Mouse (Mus musculus): Measurements from ENCODE around the gene Dand5. TPM values are rescaled to one million over a fixed set of nuclear protein-coding genes. Genes with fewer than 3 reads are reported as not detected.

Gene Dand5
- polyA plus RNA-seq, 1 experiment from 2014 or later, result 6.3 TPM

- no peak overlapping the region for H3K27ac ChIP-seq
- 4% methylated on average over 5 of the region's 5 CpGs for WGBS
- no peak overlapping the region for H3K4me3 ChIP-seq (replicated peaks)
- H3K9me3 ChIP-seq, result no peaks in the 10 kb centered on the region
- peaks cover 20% of the 10 kb centered on the region for H3K27me3 ChIP-seq (replicated peaks)
- no peak overlapping the region for H3K4me2 ChIP-seq
- no peak for ATAC-seq (ENCODE audit: insufficient read depth, low FRiP score, low read depth)
- 0 out of 2 replicates have a peak, but pooled peaks cover 8% of the 10 kb centered on the region for H3K4me1 ChIP-seq
- no peaks in the 10 kb centered on the region for H3K36me3 ChIP-seq
- no peak overlapping the region for H3K9ac ChIP-seq
Measured at GRCm38 (mm10) chr8:84813059-84813458, 9.6 kb downstream of the Dand5 start.

DNA sequence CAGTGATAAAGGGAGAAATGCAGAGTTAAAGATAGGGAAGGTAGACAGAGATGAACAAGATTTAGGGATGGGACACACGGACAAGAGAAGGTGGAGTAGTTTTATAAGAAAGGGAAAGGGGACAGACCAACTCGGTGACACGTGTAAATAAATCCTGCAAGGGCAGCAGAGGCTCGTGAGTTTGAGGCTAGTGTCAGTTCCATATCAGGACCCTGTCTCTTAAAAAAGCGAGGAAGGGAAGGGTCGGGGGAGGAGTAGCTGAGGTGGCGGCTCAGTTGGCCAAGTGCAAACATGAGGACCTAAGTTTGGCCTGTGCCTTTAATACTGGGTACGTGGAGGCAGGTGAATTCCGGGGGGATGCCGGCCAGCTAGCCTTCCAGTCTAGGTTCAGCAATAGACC lies 11.3 kb downstream of the Dand5 start:
- no peak overlapping the region for H3K9ac ChIP-seq
- no peak for ATAC-seq (ENCODE audit: insufficient read depth, low FRiP score, low read depth)
- H3K4me3 ChIP-seq (replicated peaks), result peak overlapping the region; percentile 32
- no peaks in the 10 kb centered on the region for H3K36me3 ChIP-seq
- H3K4me1 ChIP-seq, result 0 out of 2 replicates have a peak, but pooled peaks cover 8% of the 10 kb centered on the region
- no peaks in the 10 kb centered on the region for H3K9me3 ChIP-seq
- WGBS, result 27% methylated on average over 10 of the region's 10 CpGs
- peaks cover 25% of the 10 kb centered on the region for H3K27me3 ChIP-seq (replicated peaks)
- H3K27ac ChIP-seq, result no peak overlapping the region
- H3K4me2 ChIP-seq, result peak overlapping the region; percentile 57

GRCm38 (mm10) chr8:84810896-84811295 lies 11.7 kb downstream of the Dand5 start:
- H3K4me1 ChIP-seq, result 0 out of 2 replicates have a peak, but pooled peaks cover 8% of the 10 kb centered on the region
- no peak overlapping the region for H3K27ac ChIP-seq
- H3K36me3 ChIP-seq, result no peaks in the 10 kb centered on the region
- no peak overlapping the region for H3K9ac ChIP-seq
- no peaks in the 10 kb centered on the region for H3K9me3 ChIP-seq
- H3K4me3 ChIP-seq (replicated peaks), result peak overlapping the region; percentile 32
- under 1% methylated on average over 32 of the region's 32 CpGs for WGBS
- peaks cover 25% of the 10 kb centered on the region for H3K27me3 ChIP-seq (replicated peaks)
- peak overlapping the region; percentile 57 for H3K4me2 ChIP-seq
- ATAC-seq (ENCODE audit: insufficient read depth, low FRiP score, low read depth), result peak; percentile 82

DNA sequence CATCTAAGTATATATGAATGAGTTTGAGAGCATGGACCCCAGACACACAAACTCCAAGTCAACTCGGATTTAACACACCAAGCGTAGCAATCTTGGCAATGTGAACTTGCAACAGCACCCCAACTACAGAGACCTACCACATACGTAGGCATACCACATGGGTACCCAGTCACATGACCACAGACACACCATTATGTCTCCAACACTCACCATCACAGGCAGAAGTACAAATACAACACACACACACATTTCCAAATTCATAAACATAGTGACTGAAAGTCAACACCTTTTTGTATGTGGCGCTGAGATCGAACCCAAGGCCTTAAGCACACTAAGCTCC lies 12.7 kb downstream of the Dand5 start:
- no peaks in the 10 kb centered on the region for H3K9me3 ChIP-seq
- no peak overlapping the region for H3K27ac ChIP-seq
- H3K4me1 ChIP-seq, result 0 out of 2 replicates have a peak, but pooled peaks cover 4% of the 10 kb centered on the region
- no peak overlapping the region for H3K4me2 ChIP-seq
- no peak for ATAC-seq (ENCODE audit: insufficient read depth, low FRiP score, low read depth)
- WGBS, result 85% methylated on average over 5 of the region's 5 CpGs
- H3K9ac ChIP-seq, result no peak overlapping the region
- H3K36me3 ChIP-seq, result no peaks in the 10 kb centered on the region
- peaks cover 27% of the 10 kb centered on the region for H3K27me3 ChIP-seq (replicated peaks)
- H3K4me3 ChIP-seq (replicated peaks), result no peak overlapping the region

- 0 out of 2 replicates have a peak, but pooled peaks cover 4% of the 10 kb centered on the region for H3K4me1 ChIP-seq
- no peak overlapping the region for H3K9ac ChIP-seq
- no peak overlapping the region for H3K4me2 ChIP-seq
- 58% methylated on average over 12 of the region's 12 CpGs for WGBS
- peaks cover 33% of the 10 kb centered on the region for H3K27me3 ChIP-seq (replicated peaks)
- no peaks in the 10 kb centered on the region for H3K9me3 ChIP-seq
- ATAC-seq (ENCODE audit: insufficient read depth, low FRiP score, low read depth), result no peak
- no peaks in the 10 kb centered on the region for H3K36me3 ChIP-seq
- H3K4me3 ChIP-seq (replicated peaks), result no peak overlapping the region
- H3K27ac ChIP-seq, result no peak overlapping the region
Measured at GRCm38 (mm10) chr8:84809109-84809940, 13.3 kb downstream of the Dand5 start.

DNA sequence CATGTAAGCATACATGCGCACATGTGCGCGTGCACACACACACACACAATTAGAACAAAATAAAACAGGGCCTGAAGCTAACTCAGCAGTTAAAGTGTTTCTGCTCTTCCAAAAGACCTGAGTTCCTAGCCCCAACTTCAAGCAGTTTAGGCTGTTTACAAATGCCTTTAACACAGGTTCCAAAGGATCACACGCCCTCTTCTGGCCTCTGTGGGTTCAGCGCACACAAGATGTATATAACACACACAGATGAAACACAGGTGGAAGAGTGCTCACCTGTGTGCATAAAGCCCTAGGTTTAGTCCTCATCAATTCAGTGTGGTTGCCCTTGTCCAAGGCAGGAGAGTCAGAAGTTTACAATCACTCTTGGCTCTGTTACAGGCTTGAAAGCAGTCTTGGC lies 16.6 kb downstream of the Dand5 start:
- no peak overlapping the region for H3K4me2 ChIP-seq
- H3K36me3 ChIP-seq, result no peaks in the 10 kb centered on the region
- no peaks in the 10 kb centered on the region for H3K9me3 ChIP-seq
- H3K4me3 ChIP-seq (replicated peaks), result no peak overlapping the region
- H3K27ac ChIP-seq, result no peak overlapping the region
- peaks cover 7% of the 10 kb centered on the region; the same call in 1 of the 2 replicates for H3K4me1 ChIP-seq
- WGBS, result 95% methylated on average over 5 of the region's 5 CpGs
- H3K9ac ChIP-seq, result no peak overlapping the region
- ATAC-seq (ENCODE audit: insufficient read depth, low FRiP score, low read depth), result no peak
- peaks cover 30% of the 10 kb centered on the region for H3K27me3 ChIP-seq (replicated peaks)

GRCm38 (mm10) chr8:84799999-84800831 lies 22.4 kb downstream of the Dand5 start, which contains the start of gene Nfix:
Gene Nfix (minus strand): TSS chr8:84800344.
- ATAC-seq (ENCODE audit: insufficient read depth, low FRiP score, low read depth), result peak; percentile 40
- Histone ChIP-seq H3K4me1 (peaks cover 26% of the 10 kb centered on the region), H3K27ac (peak within 1 kb of the TSS; percentile 84), H3K9ac (peak within 1 kb of the TSS; percentile 95), H3K4me2 (peak within 1 kb of the TSS; percentile 82), H3K36me3 (0 out of 2 replicates have a peak, but pooled peaks cover 5% of the 10 kb centered on the region), H3K27me3 (replicated peaks) (peaks cover 34% of the 10 kb centered on the region; the same call in 1 of the 2 replicates), H3K4me3 (replicated peaks) (peak within 1 kb of the TSS; percentile 79), H3K9me3 (no peaks in the 10 kb centered on the region)
- whole genome bisulfite sequencing, result 1% methylated on average over 83 of the region's 125 CpGs

DNA sequence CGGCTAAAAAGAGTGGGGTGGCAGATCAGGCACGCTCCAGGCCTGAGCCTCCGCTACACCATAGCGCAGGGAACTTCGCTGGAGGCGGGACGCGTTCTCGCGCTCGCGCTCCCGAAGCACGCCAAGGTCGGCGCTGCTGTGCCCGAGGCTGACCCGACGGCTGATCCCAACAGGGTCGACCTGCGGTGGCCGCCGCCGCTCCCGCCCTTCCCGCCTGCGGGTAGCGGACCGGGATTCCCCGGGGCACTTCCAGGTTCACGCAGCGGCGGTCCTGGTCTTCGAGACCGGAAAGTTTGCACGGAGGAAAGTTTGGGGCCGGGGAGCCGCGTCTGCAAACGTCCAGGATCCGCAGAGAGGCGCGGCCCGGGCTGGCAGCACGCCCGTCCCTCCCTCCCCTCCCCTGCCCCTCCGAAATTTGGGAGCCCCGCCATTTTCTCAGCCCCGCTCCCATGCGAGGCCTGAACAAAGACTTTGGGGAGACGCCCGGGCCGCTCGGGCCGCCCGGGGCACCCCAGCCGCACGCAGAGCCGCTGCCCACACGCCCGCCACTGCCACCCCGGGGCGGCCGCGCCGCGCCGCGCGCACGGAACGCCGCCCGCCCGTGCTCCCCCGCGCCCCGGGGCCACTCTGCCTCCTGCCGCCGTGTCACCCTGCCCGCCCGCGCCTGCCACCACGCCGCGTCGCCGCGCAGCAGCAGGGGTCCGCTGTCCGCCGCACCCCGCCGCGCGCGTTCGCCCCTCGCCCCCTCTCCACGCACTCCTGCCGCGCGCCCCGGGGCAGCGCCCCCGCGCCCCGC lies 23.3 kb downstream of the Dand5 start:
- Histone ChIP-seq H3K9ac (peak overlapping the region; percentile 95), H3K27ac (peak overlapping the region; percentile 84), H3K36me3 (0 out of 2 replicates have a peak, but pooled peaks cover 5% of the 10 kb centered on the region), H3K4me3 (replicated peaks) (peak overlapping the region; percentile 79), H3K27me3 (replicated peaks) (peaks cover 26% of the 10 kb centered on the region; the same call in 1 of the 2 replicates), H3K4me2 (peak overlapping the region; percentile 82), H3K4me1 (peaks cover 35% of the 10 kb centered on the region), H3K9me3 (no peaks in the 10 kb centered on the region)
- ATAC-seq (ENCODE audit: insufficient read depth, low FRiP score, low read depth), result 0 out of 2 replicates have a peak, but pooled peaks have one; percentile 12
- WGBS, result under 1% methylated on average over 94 of the region's 108 CpGs

- Histone ChIP-seq H3K9me3 (no peaks in the 10 kb centered on the region), H3K36me3 (0 out of 2 replicates have a peak, but pooled peaks cover 5% of the 10 kb centered on the region), H3K27ac (peak overlapping the region; percentile 84), H3K4me2 (peak overlapping the region; percentile 82), H3K27me3 (replicated peaks) (peaks cover 25% of the 10 kb centered on the region; the same call in 1 of the 2 replicates), H3K9ac (peak overlapping the region; percentile 95), H3K4me1 (peaks cover 42% of the 10 kb centered on the region), H3K4me3 (replicated peaks) (peak overlapping the region; percentile 79)
- WGBS, result 66% methylated on average over 10 of the region's 10 CpGs
- ATAC-seq (ENCODE audit: insufficient read depth, low FRiP score, low read depth), result no peak
Measured at GRCm38 (mm10) chr8:84798446-84799135, 24.0 kb downstream of the Dand5 start.

- ATAC-seq (ENCODE audit: insufficient read depth, low FRiP score, low read depth), result no peak
- Histone ChIP-seq H3K36me3 (0 out of 2 replicates have a peak, but pooled peaks cover 5% of the 10 kb centered on the region), H3K27me3 (replicated peaks) (peaks cover 19% of the 10 kb centered on the region; the same call in 1 of the 2 replicates), H3K4me2 (peak overlapping the region; percentile 82), H3K4me1 (peaks cover 44% of the 10 kb centered on the region), H3K9ac (no peak overlapping the region), H3K27ac (no peak overlapping the region), H3K9me3 (no peaks in the 10 kb centered on the region), H3K4me3 (replicated peaks) (peak overlapping the region; percentile 79; the same call in 1 of the 2 replicates)
- 87% methylated on average over 6 of the region's 6 CpGs for WGBS
Measured at GRCm38 (mm10) chr8:84797971-84798370, 24.7 kb downstream of the Dand5 start.
